Mouse (Mus musculus) embryonic facial prominence, embryonic 14.5 days (tissue): ENCODE measurements around the gene Plekhg4. TPM values are rescaled to one million over a fixed set of nuclear protein-coding genes. Genes with fewer than 3 reads are reported as not detected.

ENCODE experiments used
- ATAC-seq: fragments of 200-750 bp; cut with Nextera tagmentation; 2 replicates; pipeline ENCODE4 v1.8.0; 2017; ENCODE audit warnings: low read depth, moderate number of reproducible peaks, moderate TSS enrichment
- DNase-seq: peaks from one replicate; pipeline ENCODE4 v3.0.0-alpha.2; 2015; ENCODE audit warnings: low spot score
- H3K27ac ChIP-seq: fragments of 300-500 bp; sonication (generic); replicated peaks from 2 replicates; pipeline ENCODE4 v1.5.1; 2014; ENCODE audit warnings: low read depth, mild to moderate bottlenecking, low read length, moderate library complexity
- H3K27me3 ChIP-seq: fragments of 300-500 bp; sonication (generic); replicated peaks from 2 replicates; pipeline ENCODE4 v1.6.1; 2014; ENCODE audit warnings: low read length; ENCODE audit not compliant: control insufficient read depth, insufficient read depth
- H3K36me3 ChIP-seq: fragments of 300-500 bp; sonication (generic); 2 replicates; pipeline ENCODE4 v1.6.1; 2014; ENCODE audit warnings: low read length, mixed read lengths; ENCODE audit not compliant: control insufficient read depth, insufficient read depth
- H3K4me1 ChIP-seq: fragments of 300-500 bp; sonication (generic); 2 replicates; pipeline ENCODE4 v1.6.1; 2014; ENCODE audit warnings: antibody characterized with exemption, low read length; ENCODE audit not compliant: control insufficient read depth, insufficient read depth
- H3K4me2 ChIP-seq: fragments of 300-500 bp; sonication (generic); 2 replicates; pipeline ENCODE4 v1.6.1; 2014; ENCODE audit warnings: low read depth, mild to moderate bottlenecking, low read length, moderate library complexity, mixed read lengths
- H3K4me3 ChIP-seq: fragments of 300-500 bp; sonication (generic); 2 replicates; pipeline ENCODE4 v1.5.1; 2014; ENCODE audit warnings: low read depth, mild to moderate bottlenecking, low read length
- H3K9ac ChIP-seq: fragments of 300-500 bp; sonication (generic); 2 replicates; pipeline ENCODE4 v1.6.1; 2014; ENCODE audit warnings: low read depth, mild to moderate bottlenecking, low read length, moderate library complexity, mixed read lengths
- H3K9me3 ChIP-seq: fragments of 300-500 bp; sonication (generic); 2 replicates; pipeline ENCODE4 v1.6.1; 2016; ENCODE audit warnings: low read length; ENCODE audit not compliant: control insufficient read depth
- WGBS: fragments of 180-500 bp; shearing (Covaris S2); extraction: QIAGEN DNeasy Blood & Tissue Kit; methylation state at CpG from one replicate; pipeline ENCODE4 v1.1.7; 2014; 5-methylcytosine and 5-hydroxymethylcytosine counted together
- polyA plus RNA-seq: library from polyadenylated mRNA; unstranded; fragments of >200 nt; fragmentation: Nextera tagmentation; extraction: Ambion mirVana; gene quantifications from 2 replicates; pipeline ENCODE4 v1.2.1, GENCODE M21; 2014

The Plekhg4 gene
- 0.25 and 0.63 TPM in 2 replicates for polyA plus RNA-seq

DNA sequence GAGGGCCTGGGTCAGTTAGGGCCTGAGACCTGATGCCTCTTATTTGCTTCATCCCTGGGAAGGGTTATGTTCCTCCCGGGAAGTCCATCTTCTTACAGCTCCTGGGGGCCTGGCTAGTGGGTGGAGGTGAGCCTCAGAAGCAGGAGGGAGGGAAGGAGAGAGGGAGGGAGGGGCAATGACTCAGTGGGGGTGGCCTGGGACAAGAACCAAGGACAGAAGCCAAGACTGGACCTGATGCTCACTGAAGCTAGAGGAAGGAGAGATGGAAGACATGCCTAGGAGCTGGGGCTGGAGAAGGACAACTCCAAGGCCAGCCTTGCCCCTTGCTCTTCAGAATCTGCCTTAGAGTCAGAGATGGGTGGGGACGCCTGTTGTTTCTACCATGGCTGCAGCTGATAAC, at the start of gene Plekhg4:
Gene Plekhg4, plus strand, starts transcription at position 243 of the 400 bp plus-strand sequence.
- no peak within 1 kb of the TSS for H3K9ac ChIP-seq
- H3K4me2 ChIP-seq = peak within 1 kb of the TSS; percentile 43

DNA sequence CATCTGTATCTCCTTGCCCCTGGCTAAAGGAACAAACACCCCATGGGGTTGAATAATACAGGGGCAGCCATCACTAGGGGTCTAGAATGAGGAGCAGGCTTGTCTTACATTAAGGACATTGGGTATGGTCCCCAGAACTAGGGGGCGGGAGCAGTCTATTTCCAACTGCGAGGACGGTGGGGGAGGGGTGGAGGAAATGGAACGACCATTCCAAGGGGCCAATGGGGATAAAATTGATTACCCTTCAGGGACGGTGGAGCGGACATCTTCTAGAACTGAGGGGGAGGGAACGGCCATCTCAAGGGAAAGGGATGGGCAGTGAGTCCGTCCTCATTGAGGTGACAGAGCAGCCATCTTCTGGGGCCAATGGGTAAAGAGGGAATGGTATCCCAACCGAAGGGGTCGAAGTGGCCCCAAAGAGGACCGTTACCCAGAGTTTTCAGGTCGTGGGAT, 47.4 kb upstream of the Plekhg4 start:
- Histone ChIP-seq H3K4me2 (peak overlapping the region; percentile 63), H3K9ac (peak overlapping the region; percentile 77), H3K27me3 (no peaks in the 10 kb centered on the region), H3K4me3 (peak overlapping the region; percentile 60), H3K9me3 (no peaks in the 10 kb centered on the region), H3K36me3 (peaks cover 51% of the 10 kb centered on the region), H3K4me1 (peaks cover 3% of the 10 kb centered on the region; the same call in 1 of the 2 replicates), H3K27ac (peak overlapping the region; percentile 54; the same call in 1 of the 2 replicates)
- WGBS = under 1% methylated on average over 10 of the region's 12 CpGs
- no peak for DNase-seq
- ATAC-seq = peak; percentile 28

More for the DNA sequence above, at the start of gene Plekhg4:
- Histone ChIP-seq H3K9me3 (no peaks in the 10 kb centered on the region), H3K4me1 (no peaks in the 10 kb centered on the region), H3K27me3 (no peaks in the 10 kb centered on the region), H3K4me3 (no peak within 1 kb of the TSS), H3K27ac (no peak within 1 kb of the TSS), H3K36me3 (peaks cover 6% of the 10 kb centered on the region; the same call in 1 of the 2 replicates)
- 56% methylated on average over 2 of the region's 2 CpGs for WGBS
- no peak for ATAC-seq
- no peak for DNase-seq

DNA sequence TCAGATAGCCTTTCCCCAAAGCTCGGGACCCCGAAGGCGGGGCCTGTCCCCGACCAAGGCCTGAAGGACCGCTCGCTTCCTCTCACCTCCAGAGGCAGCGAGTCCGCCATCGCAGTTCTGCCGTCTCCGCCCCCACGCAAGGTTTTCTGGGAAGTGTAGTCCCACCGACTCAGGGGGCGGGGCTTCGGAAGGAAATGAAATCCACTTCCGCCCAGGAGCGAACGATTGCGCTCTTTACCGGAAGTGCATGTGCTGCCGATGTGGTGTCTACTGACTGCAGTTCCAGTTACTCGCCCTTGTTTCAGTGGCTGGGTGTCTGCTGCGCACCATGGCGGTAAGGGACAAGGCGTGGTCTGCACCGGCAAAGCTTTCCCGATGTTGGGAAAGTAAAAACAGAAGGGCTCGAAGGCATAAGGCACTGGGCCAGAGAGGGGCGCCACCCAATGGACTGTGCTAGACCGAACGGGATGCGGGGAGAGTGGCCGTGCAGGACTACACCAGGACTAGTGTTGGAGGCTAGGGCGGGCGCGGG, 46.9 kb upstream of the Plekhg4 start, which contains the start of the genes Lrrc29 and Tmem208:
Gene Lrrc29, minus strand, starts transcription at position 138 of the 532 bp plus-strand sequence.
Gene Tmem208, plus strand, starts transcription at position 214 of the 532 bp plus-strand sequence.
- Histone ChIP-seq H3K9ac (peak within 1 kb of the TSS; percentile 77), H3K36me3 (peaks cover 56% of the 10 kb centered on the region), H3K4me3 (peak within 1 kb of the TSS; percentile 60), H3K4me2 (peak within 1 kb of the TSS; percentile 82), H3K4me1 (peaks cover 3% of the 10 kb centered on the region; the same call in 1 of the 2 replicates), H3K27ac (peak within 1 kb of the TSS; percentile 79), H3K9me3 (no peaks in the 10 kb centered on the region), H3K27me3 (no peaks in the 10 kb centered on the region)
- peak; percentile 93 for ATAC-seq
- DNase-seq = peak; percentile 98
- under 1% methylated on average over 31 of the region's 36 CpGs for WGBS

DNA sequence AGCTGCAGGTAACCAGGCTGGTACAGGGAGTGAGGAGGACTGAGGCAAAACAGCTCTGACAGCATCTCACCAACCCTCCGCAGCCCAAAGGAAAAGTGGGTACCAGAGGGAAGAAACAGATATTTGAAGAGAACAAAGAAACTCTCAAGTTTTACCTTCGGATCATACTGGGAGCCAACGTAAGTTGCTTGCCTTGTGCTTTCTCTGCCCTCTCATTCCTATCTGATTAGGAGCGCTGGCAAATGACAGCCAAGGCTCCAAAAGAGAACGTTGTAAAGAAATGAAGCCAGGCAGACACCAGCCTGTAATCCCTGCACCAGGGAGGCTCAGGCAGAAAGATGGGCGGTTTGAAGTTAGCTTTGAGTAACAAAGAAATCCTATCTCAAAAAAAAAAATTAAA, 46.1 kb upstream of the Plekhg4 start:
- peak overlapping the region; percentile 79; the same call in 1 of the 2 replicates for H3K27ac ChIP-seq
- H3K4me3 ChIP-seq = peak overlapping the region; percentile 60

DNA sequence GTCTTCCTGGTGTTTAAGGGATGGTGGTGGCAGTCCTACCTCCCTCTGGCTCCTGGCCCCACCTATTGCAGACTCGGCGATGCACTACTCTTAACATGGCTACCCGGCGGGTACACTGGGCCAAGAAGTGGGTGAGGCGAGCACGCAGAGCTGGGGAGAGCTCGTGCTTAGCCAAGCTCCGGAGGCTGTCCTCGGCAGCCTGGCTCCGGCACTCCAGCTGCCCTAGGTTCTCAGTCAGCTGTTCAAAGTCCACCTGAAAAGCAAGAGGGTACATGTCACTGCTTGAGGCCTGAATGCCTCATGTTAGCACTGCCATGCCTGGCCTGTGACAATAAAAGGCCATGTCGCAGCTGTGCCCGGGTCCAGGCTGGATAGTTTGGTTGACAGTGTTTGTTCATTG, 42.7 kb upstream of the Plekhg4 start:
- ATAC-seq = no peak
- Histone ChIP-seq H3K4me3 (no peak overlapping the region), H3K4me1 (peaks cover 3% of the 10 kb centered on the region; the same call in 1 of the 2 replicates), H3K9me3 (no peaks in the 10 kb centered on the region), H3K27ac (no peak overlapping the region), H3K9ac (no peak overlapping the region), H3K4me2 (no peak overlapping the region), H3K36me3 (peaks cover 75% of the 10 kb centered on the region), H3K27me3 (no peaks in the 10 kb centered on the region)
- WGBS = 95% methylated on average over 10 of the region's 12 CpGs
- DNase-seq = no peak

More for the DNA sequence above, 46.1 kb upstream of the Plekhg4 start:
- H3K9ac ChIP-seq = peak overlapping the region; percentile 77
- WGBS = 33% methylated on average over 6 of the region's 6 CpGs
- no peaks in the 10 kb centered on the region for H3K9me3 ChIP-seq
- H3K4me1 ChIP-seq = peaks cover 3% of the 10 kb centered on the region; the same call in 1 of the 2 replicates
- DNase-seq (no peak), ATAC-seq (0 out of 2 replicates have a peak, but pooled peaks have one; percentile 3)
- H3K36me3 ChIP-seq = peaks cover 58% of the 10 kb centered on the region
- peak overlapping the region; percentile 82 for H3K4me2 ChIP-seq
- H3K27me3 ChIP-seq = no peaks in the 10 kb centered on the region

DNA sequence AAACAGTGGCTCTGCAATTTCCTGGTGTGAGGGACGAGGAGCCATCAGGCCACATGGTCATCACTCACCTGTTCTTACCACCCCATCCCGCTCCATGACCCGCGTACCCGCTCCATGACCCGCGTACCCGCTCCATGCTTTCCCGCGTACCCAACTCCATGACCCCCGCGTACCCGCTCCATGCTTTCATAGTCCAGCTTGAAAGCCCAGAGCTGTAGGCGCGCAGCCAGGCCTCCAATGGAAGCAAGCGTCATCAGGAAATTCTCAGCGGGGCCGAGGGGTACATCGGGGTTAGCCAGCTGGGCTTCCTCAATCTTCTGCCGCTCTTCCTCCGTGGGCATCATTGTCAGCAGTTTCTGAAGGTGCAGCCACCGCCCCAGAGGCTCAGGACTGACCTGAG, 41.6 kb upstream of the Plekhg4 start:
- peaks cover 85% of the 10 kb centered on the region for H3K36me3 ChIP-seq
- 94% methylated on average over 22 of the region's 22 CpGs for WGBS

DNA sequence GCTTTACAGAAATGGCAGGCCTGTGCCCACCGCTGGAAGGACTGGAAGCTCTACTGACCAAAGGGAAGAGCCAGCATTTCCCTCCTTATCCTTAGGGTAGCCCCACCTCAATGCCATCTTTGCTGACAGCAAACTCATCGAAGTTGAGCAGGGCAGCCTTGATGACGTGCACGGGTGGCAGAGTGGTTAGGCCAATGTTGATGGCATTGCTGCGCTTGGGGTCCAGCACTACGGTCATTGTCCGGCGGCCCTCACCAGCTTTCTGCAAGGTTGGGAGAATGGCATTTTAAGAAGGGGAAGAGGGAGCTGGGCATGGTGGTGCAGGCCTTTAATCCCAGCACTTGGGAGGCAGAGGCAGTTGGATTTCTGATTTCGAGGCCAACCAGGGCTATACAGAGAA, 41.1 kb upstream of the Plekhg4 start:
- DNase-seq (no peak), ATAC-seq (no peak)
- no peak overlapping the region for H3K9ac ChIP-seq
- H3K4me3 ChIP-seq = no peak overlapping the region
- no peak overlapping the region for H3K4me2 ChIP-seq
- no peaks in the 10 kb centered on the region for H3K27me3 ChIP-seq
- no peaks in the 10 kb centered on the region for H3K9me3 ChIP-seq
- WGBS = 89% methylated on average over 9 of the region's 9 CpGs
- H3K36me3 ChIP-seq = peaks cover 89% of the 10 kb centered on the region
- H3K4me1 ChIP-seq = peaks cover 3% of the 10 kb centered on the region; the same call in 1 of the 2 replicates
- H3K27ac ChIP-seq = no peak overlapping the region

More for the DNA sequence above, 41.6 kb upstream of the Plekhg4 start:
- Histone ChIP-seq H3K27ac (no peak overlapping the region), H3K4me1 (peaks cover 3% of the 10 kb centered on the region; the same call in 1 of the 2 replicates), H3K4me3 (no peak overlapping the region), H3K27me3 (no peaks in the 10 kb centered on the region), H3K9ac (no peak overlapping the region), H3K9me3 (no peaks in the 10 kb centered on the region), H3K4me2 (no peak overlapping the region)
- DNase-seq (no peak), ATAC-seq (no peak)

DNA sequence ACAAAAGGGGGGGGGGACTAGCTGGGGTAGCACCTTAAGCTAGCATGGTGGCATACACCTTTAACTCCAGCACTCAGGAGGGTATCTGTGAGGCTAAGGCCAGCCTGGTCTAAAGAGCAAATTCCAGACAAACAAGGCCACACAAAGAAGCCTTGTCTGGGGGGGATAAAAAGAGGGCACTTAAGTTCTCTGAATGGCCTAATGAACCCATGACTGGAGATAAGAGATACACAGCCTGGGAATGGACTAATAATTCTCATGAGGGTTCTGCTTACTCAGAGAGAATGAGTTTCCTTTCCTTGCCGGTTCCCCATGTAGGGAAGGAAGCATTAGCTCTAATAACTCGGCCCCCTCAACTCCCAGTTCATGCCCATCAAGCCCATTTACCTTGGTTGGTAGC, 40.6 kb upstream of the Plekhg4 start:
- no peaks in the 10 kb centered on the region for H3K27me3 ChIP-seq
- no peak overlapping the region for H3K27ac ChIP-seq
- peaks cover under 1% of the 10 kb centered on the region; the same call in 1 of the 2 replicates for H3K4me1 ChIP-seq
- H3K9ac ChIP-seq = no peak overlapping the region
- H3K9me3 ChIP-seq = no peaks in the 10 kb centered on the region
- DNase-seq = no peak
- ATAC-seq = no peak
- WGBS = 59% methylated on average over 2 of the region's 2 CpGs
- no peak overlapping the region for H3K4me2 ChIP-seq
- H3K36me3 ChIP-seq = peaks cover 92% of the 10 kb centered on the region
- H3K4me3 ChIP-seq = no peak overlapping the region
